Mouse (Mus musculus): ENCODE measurements around the gene Tepsin.

Tepsin gene

DNA sequence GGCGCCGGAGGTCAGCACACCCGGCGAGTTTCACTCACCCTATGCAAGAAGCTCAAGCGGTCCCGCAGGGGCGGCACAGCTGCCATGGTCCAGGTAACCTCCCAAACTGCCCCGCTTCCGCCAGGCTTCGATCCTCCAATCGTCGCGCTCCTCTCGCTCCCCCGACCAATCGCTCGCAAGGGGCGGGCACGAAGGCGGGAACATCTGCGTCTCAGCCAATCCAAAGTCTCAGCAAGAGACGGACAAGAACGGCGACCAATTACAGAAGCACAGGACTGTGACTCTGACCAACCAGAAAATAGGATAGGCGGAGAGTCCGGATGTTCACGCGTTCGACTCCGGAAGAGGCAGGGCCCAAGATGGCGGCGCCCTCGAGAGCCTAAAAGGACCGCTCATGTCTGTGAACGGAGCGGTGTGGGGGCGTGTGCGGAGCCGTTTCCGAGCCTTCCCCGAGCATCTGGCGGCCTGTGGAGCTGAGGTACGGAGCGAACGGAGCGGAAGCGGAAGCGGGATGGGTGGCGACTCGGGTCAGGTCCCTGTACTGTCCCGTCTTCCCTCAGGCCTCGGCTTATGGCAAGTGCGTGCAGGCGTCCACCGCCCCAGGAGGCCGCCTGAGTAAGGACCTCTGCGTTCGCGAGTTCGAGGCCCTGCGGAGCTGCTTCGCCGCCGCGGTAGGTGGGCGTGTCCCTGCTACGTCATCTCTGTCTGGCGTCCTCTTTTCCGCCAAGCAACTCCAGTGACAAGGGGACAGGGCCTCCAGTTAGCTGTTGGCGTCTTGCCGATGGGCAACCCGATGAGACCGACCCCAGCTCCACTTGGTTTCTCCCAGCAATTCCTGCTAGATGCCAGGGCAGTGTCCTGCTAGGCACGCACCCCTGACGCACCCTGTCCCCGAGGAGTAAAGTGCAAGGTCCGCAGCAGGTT lies at the start of gene Tepsin, which contains the start of gene Ndufaf8:
TSS of gene Tepsin (minus strand) at position 144 of the 924 bp plus-strand sequence.
TSS of gene Ndufaf8 (plus strand) at position 341 of the 924 bp plus-strand sequence.
- in situ Hi-C loops (cut with MboI, MseI): no loop called here

DNA sequence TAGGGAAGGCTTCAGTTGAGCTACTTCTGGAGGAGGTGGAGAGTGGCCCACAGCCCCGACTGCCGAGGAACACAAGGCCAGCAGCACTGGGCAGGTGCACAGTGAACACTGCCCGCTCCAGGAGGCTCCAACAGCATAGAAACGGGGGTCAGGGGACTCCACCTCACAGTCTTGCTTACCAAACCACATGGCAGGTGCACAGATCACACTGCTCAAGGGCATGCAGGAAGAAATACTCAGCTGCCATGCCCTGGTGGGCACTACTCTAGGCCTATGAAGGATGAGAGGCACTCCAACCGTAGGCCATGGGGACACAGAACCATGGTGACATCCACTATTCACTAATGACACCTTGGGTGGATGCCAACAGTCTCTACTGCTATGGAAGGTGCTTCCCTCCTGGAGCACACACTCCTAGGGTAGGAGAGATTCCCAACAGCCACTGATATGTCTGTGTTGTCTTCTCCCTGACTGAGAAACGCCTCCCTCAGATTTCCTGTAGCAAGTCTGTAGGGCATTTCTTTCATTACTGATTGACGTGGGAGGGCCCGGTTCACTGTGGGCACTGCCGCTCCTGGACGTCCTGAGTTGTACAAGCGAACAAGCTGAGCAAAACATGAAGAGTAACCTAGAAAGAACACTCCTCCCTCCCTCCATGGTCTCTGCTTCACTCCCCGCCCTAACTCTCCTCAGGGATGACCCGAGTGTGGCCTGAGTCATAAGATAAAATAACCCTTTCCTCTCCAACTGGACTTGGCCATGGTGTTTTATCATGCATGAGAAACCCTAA lies 45.4 kb upstream of the Tepsin start:
- in situ Hi-C loops (cut with MboI, MseI): no loop called here

DNA sequence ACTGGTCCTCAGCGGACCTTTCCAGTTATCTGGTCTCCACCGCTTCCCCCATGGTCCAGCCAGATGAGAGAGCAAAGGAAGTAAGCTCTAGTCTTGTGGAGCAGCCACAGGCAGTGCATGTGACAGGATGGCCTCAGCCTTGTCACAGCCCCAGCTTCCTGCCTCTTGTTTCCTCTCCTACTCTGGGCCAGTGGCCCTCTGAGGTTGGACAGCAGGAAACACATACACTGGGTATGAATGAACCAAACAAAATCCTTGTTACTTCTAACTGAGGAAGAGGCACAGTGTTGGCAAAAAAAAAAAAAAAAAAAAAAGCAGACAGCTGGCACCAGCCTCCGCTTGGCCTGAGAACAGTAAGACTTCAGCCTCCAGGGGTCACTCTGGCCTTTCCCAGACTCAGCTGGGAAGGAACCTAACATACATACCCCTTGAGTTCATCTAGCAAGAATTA lies 44.1 kb upstream of the Tepsin start:
- in situ Hi-C loops (cut with MboI, MseI): no loop called here

DNA sequence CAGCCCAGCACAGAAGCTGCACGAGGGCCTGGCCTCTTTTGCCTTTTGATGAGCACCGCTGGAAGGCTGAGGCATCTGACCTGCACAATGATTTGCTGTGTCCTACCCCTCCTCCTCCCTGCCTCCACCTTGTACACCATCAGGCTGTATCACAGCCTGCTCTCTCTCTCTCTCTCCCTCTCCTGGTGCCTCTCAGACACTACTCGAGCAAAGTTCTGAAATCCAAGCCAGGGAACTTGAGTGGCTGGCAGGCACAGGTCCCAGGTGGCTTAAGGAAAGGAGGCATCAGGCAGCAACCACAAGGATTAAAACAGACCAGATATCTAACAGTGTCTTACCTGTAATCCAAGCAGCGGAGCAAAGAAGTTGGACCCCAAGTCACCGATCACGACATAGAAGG lies 41.7 kb upstream of the Tepsin start:
- in situ Hi-C loops (cut with MboI, MseI): no loop called here

DNA sequence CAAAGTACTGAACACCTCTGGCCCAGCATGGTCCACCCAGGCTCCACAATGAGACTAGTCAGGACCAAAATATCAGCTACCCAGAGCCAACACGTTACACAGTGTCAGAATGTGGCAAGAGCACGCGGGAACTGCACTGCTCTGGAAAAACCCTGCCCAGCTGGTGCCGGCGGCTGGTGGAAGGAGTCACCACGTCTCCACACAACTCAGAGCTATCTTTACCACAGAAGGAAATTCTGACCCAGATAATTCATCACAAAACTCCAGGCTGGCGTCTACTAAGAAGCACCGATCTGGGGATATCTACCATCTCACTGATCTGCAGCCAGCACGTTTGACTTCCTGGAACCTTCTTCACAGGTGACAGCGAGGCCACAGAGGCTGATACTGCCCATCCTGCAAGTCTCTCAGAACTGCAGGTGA lies 40.8 kb upstream of the Tepsin start:
- in situ Hi-C loops (cut with MboI, MseI): no loop called here

DNA sequence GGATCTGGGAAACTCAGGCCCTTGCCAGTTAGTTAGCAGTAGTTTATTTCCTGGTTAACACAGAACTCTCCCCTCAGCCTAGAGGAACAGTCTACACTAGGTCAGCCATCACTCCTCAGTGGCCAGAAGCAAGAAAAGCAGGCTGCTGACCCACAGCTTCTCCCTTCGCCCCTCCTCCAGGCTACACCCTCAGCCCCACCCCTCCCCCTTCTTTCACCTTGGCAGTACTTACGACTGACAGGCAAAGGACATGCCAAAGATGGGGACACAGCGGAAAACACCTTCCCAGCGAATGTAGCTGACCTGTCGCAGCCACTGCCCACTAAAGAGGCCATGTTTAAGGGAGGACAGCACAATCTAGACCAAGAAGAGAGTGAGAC lies 39.1 kb upstream of the Tepsin start:
- in situ Hi-C loops (cut with MboI, MseI): no loop called here

DNA sequence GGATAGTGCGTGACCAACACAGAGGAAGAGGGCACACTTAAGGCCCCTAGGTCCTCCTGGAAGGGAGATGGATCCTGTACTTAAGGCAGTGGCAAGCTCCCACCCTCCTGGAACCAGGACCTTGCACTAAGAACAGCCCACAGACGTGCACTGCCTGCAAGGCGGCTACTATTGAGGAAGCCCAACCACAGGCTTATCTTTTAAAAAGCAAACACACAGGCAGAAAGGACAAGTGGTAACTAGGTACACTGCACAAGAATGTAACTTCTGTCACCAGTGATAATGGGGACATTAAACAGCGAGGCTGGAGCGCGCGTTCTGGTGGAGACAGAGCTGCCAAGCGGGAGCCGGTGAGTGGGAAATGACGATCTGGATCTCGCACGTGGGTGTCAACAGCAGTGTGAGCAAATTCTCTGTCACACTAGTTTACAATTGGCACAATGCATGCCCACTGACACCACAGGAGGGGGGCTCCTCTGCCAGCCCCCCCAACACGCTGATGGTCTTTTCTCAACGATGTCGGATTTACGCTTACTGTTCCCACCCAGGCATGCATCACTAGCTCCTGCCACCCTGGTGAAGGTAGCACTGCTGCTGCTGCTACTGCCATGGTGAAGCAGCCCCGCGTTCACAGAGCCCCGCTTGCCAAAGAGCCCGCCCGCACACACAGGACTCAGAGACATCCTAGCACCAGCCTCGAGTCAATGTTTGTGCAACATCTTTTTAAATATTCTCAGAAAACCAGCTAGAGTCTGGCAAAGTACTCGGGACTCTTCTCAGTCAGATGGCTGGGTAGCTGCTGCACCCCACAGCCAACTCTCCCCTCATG lies 38.5 kb upstream of the Tepsin start:
- in situ Hi-C loops (cut with MboI, MseI): no loop called here

DNA sequence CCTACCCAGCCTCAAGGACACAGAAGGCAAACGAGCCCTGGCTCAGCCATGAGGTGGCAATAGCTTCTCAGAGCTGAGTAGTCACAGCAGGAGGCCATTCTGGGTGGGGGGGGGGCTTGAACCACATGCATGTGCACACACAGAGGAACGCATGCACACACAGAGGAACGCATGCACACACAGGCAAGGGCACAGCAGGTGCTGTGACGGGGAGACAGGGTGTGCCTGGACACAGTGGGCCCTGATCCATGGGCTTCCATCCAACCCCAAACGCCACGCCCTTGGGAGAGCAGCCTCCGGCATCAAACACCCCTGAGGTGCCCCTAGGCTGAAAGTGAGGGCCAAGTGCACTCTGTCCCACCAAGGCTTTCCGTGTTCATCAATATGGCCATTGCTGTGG lies 37.7 kb upstream of the Tepsin start:
- in situ Hi-C loops (cut with MboI, MseI): no loop called here

DNA sequence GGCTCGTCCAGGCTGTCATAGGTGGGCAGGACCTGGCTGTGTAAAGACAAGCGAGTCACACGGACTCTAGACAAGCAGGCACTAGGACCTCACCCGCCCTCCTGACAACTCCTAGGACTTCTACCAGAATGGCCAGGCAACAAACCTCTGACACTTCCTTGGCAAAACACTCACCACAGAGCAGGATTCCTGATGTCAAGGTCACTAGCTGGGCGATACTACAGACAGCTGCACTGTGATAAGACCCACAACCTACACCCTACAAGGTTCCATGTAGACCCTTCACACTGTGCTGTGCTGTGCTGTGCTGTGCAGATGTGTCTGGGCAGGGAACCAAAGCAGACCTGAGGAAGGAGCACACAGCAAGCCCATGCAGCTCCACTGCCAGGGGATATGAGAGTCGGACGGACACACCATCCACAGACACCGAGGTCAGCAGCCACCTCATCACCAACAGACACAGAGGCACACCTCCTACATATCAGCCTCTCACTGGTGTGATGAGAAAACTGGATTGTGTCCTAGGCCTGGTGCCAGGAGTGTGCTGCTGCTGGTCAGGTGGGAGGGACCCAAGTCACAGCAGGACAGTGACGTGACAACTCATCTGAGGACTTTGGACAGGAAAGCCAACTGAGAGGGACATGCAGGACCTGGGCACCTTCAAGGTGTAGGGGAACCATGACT lies 36.5 kb upstream of the Tepsin start:
- in situ Hi-C loops (cut with MboI, MseI): no loop called here

DNA sequence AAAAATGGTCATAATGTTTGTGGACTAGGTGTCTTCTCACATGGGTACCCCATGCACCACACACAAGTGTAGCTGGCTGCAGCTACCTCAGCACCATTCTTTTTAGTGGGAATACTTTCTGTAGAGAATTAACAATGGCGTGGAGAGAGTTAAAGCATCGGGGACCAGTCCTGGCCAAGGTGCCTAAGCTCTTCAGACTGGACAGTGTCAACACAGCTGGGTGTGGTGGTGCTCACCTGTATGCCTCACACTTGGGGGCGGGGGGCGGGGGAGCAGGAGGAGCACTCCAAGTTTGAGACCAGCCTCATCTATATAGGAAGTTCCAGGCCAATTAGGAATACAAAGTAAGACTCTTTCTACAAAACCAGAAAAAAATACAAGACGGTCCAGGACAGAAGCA lies 35.6 kb upstream of the Tepsin start:
- in situ Hi-C loops (cut with MboI, MseI): no loop called here

DNA sequence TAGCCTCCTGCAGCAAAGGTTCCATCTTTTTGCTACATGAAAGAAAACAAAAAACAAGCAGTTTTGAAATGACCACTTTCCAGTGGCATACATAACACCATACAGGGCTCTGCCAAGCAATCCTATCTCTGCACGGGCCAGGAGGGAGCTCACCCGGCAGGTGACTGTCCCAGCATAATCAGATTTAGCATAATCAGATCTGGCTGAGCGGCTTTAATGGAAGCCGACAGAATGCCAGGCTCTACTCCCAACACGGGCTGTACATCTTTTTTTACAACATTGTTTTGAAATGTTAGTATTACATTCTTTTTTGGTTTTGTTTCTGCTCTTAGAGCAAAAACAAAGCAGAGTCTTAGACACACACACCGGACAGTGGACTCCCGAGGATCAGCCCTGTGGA lies 30.8 kb upstream of the Tepsin start:
- in situ Hi-C loops (cut with MboI, MseI): no loop called here

DNA sequence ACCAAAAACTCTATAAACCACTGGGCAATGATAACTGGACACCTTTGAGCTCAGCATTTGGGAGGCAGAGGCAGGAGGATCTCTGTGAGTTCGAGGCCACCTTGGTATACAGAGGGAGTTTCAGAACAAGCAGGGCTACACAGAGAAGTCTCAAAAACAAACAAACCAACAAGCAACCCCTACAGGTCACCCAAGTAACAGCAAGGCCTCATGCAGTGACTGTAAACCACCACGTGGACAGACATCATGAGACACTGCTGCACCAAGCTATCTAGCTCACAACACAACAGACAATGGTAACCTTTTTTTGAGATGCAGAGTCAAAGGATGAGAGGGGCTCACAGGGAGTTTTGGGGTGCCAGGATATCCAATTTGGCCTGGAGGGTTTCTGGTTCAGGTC lies 28.3 kb upstream of the Tepsin start:
- in situ Hi-C loops (cut with MboI, MseI): no loop called here

DNA sequence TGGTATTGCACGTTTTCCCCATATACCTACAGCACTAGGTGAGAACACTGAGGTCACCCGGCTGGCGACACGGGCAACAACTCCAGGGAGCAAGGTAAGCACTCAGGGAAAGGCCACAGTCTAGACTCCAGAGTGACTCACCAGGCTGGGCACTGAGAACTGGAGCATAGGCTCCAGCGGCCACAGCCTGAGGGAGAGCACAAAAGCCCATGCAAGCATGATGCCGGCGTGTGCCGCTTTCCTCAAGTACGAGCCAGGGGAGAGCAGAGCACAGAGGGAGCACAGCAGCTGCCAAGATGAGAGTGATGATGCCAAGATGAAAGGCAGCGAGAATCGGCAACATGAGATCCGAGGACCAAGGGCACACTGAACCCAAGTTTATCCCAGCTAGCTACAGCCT lies 23.6 kb upstream of the Tepsin start:
- in situ Hi-C loops (cut with MboI, MseI): no loop called here

DNA sequence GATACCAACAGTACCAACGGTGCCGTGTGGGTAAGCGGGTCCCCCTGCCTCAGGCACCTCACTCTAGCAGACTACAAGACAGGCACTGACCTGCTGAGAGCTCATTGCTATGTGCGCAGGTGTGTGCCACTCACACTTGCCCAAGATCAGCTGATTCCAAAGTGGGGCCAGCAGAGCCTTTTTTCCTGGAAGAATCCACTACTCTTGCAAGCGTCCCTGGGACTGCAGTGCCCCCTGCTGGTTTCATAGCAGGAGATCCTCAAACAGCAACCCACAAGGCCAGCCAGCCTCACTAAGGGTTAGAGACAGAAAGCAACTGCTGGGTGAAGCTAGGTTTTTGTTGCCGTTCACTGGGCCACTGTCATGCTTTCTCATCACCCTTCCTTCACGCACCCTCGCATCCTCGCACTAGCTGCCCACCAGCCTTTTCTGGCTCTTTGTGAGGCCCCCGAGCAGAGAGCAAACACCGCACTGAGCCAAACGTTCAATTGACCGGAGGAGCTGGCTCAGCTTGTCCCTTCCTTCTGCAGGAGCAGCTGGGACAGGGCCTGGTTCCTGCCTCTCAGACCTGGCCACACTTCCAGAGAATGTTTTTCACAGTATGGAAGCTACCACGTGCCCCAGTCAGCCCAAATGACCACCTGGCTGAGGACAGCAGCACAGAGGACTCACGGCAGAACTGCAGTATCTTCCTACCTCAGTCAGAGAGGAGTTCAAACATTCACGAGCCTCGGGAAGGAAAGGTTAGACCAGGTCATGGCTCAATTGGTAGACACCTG lies 22.3 kb upstream of the Tepsin start:
- in situ Hi-C loops (cut with MboI, MseI): no loop called here

DNA sequence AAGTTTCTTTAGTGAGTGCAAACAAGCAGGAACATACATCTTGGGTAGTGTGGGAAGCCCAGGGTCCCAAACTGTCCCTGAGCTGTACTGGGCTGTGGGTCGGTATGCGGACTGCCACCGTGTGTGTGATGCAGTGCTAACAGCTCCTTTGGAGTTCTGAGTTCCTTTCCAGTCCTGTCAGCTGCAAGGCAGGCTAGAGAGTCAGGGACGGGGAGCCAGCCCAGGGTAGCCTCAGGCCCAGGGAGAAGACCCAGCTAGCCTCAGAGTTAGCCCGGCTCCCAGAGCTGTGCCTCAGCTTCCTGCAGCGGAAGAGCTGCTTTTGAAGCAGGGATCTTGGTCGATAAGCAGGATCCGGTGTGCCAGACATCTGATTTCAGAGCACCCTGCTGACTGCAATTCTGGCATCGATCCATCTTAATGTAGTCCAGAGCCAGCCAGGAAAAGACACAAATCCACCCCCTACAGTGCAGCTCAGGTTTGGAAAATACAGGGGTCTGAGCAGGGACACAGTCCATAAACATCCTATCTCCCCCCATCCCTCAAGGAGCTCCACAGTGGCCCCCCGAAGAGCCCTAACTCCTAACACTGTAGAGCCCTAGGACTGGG lies 21.5 kb upstream of the Tepsin start:
- in situ Hi-C loops (cut with MboI, MseI): no loop called here

DNA sequence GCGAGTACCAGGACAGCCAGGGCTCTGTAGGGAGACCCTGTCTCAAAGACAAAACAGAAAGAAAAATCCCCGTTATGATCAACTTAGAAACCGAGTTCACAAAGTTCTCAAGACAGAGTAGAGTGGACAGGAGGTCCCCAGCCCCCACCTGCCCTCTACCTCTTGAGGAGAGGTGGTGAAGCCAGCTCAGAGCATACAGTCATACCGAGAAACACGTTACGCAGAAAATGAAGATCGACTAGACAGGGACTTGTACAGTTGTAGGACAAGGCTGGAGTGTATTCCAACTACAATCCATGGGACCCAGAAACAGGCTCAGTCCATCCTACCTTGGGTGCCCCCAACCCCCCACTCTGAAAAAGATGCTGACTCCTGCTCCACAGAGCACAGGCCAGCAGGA lies 20.6 kb upstream of the Tepsin start:
- in situ Hi-C loops (cut with MboI, MseI): no loop called here

DNA sequence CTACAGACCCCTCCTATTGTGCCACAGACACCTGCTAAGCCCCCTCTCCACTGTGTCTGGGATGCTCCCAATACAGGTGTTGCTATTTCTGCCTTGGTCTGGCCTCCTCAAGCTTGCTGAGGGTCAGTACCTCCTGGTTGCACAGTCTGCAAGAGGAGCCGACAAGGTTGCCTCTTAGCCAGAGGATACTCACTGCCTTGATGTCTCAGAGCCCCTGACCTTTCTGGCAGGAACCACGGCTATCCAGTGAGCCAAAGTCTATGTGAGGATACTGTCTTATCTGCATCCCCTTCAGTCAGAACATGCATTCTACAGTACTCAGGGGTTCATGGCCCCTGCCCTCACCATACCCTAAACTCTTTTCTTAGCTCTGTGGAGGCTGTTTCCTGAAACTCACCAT lies 19.1 kb upstream of the Tepsin start:
- in situ Hi-C loops (cut with MboI, MseI): no loop called here

DNA sequence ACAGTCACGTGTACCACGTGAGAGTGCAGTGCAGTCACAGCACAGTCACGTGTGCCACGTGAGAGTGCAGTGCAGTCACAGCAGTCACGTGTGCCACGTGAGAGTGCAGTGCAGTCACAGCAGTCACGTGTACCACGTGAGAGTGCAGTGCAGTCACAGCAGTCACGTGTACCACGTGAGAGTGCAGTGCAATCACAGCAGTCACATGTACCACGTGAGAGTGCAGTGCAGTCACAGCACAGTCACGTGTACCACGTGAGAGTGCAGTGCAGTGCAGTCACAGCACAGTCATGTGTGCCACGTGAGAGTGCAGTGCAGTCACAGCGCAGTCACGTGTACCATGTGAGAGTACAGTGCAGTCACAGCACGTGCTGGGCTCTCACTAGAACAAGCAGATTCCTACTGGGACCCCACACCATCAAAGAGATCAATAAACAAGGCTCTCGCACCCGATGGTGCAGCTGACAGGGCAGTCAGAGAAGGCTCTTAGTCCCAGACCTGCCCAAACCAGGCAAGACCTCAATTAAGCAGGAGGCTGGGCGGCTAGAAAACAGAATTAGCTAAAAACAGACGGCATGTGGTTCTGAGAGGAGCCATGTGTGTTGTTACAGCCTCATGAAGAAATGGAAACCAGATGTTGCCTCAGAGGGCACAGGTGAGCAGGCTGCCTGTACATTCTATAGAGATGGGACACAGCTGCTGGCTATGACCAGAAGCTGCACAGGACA lies 16.1 kb upstream of the Tepsin start:
- in situ Hi-C loops (cut with MboI, MseI): loop anchor here (5.0 kb wide), 1 partner anchor 93 kb away; no protein-coding TSS in a partner anchor

DNA sequence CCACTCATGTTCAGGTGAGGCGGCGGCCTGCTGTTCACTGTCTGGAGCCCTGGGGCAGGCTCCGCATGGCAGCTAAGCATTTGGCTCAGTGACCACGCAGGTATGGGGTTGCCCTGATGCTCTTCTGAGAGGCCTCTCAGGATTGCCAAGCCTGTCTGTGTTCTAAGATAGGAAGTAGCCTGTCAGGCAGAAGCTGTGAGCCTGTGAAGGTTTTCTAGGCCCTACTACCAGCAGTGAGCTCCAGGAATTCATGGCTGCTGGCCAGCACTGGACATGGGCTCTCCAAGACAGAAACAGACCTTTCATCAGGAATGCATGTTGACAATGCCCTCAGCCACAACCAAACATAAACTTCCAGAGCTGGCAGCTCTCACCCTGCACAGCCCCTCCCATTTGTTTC lies 13.6 kb upstream of the Tepsin start:
- in situ Hi-C loops (cut with MboI, MseI): loop anchor here (5.0 kb wide), 1 partner anchor 95 kb away; no protein-coding TSS in a partner anchor

Data from T-helper 1 cell (primary cell).